Mouse (Mus musculus) adrenal gland, adult 18-20 months (tissue): Measurements from ENCODE around the gene Tmem216. TPM values are rescaled to one million over a fixed set of nuclear protein-coding genes. Genes with fewer than 3 reads are reported as not detected.

Experiments used
- DNase-seq, 2 experiments: peaks; one replicate each; pipeline ENCODE4 v3.0.0; 2021 to 2022; ENCODE audit warnings: low spot score in 2 of 2
- long read RNA-seq, 2 experiments: library from polyadenylated mRNA; stranded (forward); transcript quantifications; one replicate each; pipeline ENCODE4 v2.0.0; 2021
- total RNA-seq, 2 experiments: library from RNA; stranded (reverse); gene quantifications; 1 replicate in 1 of 2; 2 replicates in 1 of 2; pipeline ENCODE4 v1.2.3; 2021

The Tmem216 gene
- 10 to 100 TPM; 15.5 to 17.8 TPM for total RNA-seq
- long read RNA-seq, experiment 1, partial matches to known transcripts = 2 of 14 reads
- long read RNA-seq, experiment 1, other reads (novel, unspliced or antisense) = 4 of 14 reads
- long read RNA-seq, experiment 2, transcript Tmem216-202 (5 exons, 999 nt) = major isoform, 9 of 23 reads
- long read RNA-seq, experiment 2, partial matches to known transcripts = 3 of 23 reads
- long read RNA-seq, experiment 2, other reads (novel, unspliced or antisense) = 5 of 23 reads

DNA sequence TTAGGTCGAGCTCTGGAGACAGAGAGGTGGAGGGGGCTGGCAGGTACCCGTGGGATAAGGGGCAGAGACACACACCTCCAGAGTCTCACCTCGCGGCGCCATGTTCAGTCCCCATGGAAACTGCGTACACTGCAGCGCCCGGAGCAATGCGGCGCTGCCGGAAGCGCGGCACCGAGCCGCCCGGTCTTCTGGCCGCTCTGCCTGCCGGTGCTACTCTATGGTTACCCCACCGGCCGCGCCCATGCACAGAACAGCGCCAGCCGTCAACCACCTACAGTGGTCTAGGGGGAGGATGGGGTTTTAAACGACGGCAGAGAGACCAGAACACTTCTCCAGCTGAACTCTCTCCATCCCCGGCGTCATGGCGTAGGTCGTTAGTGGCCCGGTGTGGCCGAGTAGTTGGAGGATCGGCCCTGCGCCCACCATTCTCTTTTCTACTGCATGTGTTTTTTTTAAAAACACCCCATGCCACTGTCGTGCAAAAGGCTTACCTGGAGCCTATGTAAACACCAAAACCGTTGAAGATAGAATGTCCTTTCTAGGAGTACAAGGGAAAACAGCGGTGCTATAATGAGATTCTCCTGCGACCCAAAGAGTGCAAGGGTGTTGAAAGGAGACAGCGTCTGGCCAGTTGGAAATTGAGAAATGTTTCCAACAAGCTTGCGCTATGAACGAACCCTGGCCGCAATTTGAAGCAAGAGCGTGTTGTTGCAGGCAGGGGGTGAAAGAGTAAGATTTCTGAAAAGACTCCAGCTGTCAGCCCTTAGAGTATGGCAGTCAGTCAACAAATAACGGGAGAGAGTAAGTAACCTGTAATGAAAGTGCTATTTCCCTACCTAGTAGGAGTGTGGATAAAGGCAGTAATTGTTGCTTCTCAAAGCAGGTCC, at the start of gene Tmem216:
Gene Tmem216, minus strand, starts transcription at position 615 of the 887 bp plus-strand sequence.
- DNase-seq = peak; percentile 78 to 82

DNA sequence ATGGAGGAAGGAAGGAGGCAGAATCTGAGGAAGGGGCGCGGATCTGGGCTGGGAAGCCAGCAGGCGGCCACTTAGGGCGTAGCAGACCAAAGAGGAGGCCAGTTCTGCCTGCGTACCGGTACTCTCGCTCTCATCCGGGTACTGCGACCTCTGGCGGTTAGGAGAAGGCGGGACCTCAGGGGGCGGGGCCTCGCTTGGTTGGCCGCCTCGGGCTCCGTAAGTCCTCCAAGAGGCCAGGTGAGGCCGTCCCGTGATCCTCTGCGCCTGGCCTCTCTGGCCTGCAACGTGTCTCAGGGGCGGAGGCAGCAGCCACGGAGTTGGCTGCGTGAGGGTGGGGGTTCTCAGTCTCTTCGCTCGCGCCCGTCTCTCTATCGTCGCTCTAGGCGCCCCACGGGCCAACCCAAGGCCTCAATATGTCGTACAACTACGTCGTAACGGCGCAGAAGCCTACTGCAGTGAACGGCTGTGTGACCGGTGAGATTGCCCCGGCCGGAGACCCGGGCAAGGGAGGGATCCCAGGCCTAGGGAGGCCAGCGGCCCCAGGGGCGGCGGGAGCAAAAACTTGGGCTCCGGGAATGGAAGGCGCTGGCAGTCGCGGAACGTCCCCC, 49.4 kb upstream of the Tmem216 start, which contains the start of the genes Ddb1 and Tkfc:
Gene Ddb1, plus strand, starts transcription at position 35 of the 608 bp plus-strand sequence.
Gene Tkfc, minus strand, starts transcription at position 362 of the 608 bp plus-strand sequence.
- peak; percentile 96 to 99 for DNase-seq

DNA sequence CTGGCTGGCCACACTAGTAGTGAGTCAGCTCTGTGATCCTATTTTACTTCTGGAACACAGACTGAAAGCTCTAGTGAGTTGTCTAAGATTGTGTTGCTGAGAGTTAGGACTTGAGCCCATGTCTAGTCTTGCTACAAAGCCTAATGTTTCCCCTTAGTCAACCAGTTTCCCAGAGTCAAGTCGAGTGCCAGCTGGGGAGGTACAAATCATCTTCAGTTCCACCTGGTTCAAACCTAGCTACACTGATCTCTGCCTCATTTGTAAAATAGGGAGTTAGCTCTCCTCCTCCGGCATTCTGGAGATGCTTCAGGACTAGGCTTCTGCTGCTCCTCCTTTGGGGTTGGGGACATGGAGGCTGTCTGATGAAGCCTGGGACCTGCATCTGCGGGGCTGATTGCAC, 48.5 kb upstream of the Tmem216 start:
- DNase-seq = no peak

DNA sequence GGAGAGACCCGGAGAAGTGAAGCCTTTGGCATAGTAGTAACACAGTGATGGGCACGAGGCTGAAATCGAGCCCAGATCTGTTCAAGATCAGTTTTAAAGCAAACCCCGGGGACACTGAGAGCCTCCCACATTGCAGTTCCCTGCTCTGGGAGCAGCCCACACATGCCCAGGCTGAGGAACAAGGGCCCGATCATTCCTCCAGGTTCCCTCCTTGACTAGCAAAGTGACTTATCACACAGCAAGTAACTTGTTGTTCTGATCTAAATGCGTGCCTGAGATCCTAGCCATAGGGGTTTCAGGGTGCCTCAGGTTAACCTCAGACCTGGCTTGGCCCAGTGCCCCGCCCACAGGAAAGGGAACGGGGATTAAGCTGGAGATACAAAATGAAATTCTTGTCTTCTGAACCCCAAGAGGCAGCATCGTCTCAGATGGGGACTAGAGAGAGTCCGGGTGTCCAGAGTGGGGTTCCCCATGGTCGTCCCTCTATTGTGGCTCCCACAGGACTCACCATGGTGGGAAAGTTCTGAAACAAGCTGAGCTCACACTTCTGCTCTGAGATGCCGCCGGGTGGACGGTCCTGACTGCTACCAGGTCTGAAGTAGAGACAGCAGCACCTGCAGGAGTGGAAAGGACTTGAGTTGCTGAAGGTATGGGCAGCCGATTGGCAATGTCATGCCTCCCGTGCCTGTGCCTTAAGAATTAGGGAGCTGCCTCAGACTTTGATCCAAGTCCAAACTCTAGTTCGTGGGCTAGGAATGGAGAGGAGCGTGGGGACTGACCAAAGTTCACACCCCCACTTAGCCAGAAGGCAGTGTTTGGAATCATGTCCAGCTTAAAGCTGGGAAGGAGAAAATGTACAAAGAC, 47.9 kb upstream of the Tmem216 start:
- no peak for DNase-seq

DNA sequence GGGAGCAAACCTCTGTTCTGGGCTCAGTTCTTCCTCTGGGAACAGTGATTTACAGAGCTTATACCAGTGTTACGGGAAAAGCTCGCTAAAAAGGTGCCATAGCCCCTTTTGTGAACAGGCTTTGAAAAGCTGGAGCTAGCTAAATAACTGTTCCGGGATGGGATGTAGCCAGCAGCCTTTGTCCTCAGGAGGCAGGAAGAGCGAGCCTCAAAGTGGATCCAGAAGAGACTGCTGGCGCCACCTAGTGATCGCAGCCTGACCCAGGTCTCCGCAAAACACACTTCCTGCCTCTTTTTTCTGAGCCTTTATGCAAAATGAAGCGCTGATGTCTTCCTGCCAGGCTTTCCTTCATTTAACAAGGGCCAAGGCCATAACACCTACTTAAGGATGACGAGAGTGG, 46.7 kb upstream of the Tmem216 start:
- peak; percentile 81 to 89 for DNase-seq

DNA sequence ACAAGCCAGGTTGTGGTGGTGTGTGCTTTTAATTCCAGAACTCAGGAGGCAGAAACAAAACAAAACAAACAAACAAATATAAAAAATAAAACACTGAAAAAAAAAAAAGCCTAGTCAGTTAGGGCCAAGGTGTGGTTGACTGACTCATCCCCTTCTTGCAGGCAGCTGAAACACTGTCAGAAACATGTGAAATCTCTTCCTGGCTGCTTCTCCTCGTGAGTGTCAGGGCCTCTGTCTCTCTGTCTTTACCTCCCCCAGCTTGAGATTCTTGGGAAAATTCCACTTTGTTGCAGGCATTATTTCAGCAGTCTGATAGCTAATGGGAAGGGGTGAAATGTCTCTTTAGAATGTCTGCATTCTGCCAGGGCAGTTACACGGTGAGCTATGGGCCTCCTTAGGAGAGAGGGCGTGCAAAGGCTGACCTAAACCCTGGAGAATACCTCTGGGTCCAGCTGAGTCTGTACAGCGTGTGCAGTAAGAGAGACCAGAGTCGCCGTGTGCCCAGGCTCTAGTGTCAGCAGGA, 46.3 kb upstream of the Tmem216 start:
- DNase-seq = no peak

DNA sequence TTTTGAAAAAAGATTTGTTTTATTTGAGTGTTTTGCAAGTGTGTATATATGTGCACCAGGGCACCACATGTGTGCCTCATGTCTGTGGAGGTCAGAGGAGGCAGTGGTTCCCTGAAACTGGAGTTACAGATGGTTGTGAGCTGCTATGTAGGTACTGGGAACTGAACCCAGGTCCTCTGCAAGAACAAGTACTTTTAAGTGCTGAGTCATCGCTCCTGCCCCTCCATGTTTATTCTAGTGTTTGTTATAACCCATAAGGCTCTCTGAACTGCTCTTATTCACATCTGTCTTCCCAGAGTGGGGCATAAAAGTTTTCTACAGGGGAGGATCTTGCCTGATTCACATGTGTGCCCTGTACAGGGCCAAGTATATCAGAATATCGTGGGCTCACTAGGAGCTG, 43.6 kb upstream of the Tmem216 start:
- no peak for DNase-seq

DNA sequence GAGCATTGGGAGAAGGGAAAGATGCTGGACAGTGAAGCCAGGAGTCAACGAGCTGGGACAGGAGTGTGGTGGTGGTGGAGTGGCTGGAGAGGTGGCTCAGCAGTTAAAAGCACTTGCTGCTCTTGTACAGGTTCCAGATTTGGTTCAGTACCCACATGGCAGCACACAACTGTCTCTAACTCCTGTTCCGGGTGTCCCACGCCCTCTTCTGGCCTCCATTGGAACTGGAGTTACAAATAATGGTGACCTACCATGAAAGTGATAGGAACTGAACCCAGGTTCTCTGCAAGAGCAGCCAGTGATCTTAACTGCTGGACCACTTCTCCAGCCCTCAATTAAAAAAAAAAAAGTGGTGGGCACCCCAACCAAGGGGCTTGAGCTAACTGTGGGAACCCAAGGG, 42.1 kb upstream of the Tmem216 start:
- DNase-seq = no peak

DNA sequence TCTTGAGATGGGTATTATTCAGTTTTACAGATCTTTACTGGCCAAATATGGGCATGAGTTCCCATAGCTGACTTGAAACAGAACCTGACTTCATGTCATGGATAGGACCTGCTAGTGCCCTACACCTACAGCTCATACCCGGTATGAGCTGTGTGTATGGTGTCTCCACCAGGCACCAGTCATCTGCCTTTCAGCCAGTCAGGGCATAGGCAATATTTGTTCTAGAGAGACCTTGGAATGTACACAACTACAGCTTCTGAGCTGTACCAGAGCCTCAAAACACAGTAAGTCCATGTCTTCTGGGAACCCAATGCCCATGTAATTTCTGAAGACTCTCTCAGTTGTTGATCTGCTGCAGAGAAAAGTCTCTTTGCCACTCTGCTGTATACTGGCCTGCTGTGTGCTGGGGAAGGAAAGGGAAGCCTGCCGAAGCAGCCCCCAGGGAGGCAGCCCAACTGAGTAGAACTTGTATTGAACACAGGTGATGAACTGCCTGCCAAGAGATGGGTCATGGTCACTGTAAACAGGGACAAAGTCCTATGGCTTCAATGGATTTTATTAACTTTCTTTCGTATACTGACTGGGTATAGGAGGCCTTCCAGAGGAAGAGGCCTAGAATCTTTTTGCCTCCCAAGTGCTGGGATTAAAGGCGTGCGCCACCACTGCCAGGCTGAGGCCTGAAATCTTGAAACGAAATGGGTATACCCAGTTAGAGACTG, 35.8 kb upstream of the Tmem216 start:
- no peak for DNase-seq

DNA sequence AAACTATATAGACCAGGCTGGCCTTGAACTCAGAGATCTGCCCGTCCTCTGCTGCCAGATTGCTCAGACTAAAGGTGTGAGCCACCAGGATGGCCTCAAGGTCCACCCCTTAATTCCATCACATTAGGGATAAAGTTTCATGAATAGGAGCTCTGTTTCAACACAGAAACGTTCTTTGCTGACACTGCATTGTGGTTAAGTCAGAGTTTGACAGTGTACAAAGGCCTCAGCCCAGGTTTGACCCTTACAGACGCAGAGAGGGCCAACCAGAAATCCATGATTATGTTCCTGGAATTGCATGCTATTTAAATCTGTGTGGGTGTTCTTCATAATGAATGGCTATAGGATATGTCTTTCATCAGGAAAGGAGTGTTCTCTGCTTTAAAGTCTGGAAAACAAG, 34.3 kb upstream of the Tmem216 start:
- no peak for DNase-seq

DNA sequence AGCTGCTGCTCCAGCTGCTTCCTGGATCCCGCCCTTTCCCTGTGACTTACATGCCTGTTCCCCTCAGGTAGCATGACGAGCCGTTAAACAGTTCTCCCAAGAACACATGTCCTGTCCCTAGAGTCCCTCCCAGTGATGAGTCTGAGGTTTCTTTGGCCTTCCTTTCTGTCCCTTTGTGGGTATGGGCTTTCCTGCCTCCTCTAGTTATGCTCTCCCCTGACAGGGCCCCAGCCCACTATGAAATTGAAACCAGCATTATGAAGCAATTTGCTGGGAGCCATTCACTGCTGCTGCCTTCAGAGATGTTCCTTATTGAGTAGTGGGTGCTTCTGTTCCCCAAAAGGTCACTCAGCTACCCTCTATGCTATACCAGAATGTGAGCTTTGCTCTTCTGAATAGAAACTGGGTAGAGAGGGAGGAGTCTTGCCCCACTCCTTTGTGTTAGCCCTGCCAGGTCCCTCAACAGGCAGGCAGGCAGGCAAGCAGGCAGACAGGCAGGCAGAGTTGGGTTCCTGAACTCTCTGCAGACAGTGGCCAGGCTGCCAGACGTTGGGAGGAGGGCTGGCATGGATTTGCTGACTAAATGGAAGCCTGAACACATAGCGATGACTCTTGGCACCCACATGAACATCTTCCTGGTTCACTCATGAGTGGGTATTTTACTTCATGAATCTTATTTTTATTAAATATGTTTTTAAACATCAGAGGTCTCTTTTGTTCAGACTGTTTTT, 33.3 kb upstream of the Tmem216 start:
- no peak for DNase-seq

DNA sequence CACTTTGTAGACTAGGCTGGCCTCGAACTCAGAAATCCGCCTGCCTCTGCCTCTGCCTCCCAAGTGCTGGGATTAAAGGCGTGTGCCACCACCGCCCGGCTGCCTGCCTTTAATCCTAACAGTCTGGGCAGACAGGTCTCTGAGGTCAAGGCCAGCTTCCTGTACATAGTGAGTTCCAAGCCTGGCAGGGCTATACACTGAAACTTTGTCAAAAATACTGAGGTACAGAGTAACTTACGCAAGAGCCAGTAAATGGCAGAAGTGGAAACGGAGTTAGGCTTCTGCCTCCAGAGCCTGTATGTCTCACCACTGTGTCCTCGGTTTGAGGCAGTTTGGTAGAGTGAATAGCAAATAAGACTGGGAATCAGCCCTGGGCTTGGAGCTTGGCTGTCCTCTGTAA, 31.2 kb upstream of the Tmem216 start:
- no peak for DNase-seq

DNA sequence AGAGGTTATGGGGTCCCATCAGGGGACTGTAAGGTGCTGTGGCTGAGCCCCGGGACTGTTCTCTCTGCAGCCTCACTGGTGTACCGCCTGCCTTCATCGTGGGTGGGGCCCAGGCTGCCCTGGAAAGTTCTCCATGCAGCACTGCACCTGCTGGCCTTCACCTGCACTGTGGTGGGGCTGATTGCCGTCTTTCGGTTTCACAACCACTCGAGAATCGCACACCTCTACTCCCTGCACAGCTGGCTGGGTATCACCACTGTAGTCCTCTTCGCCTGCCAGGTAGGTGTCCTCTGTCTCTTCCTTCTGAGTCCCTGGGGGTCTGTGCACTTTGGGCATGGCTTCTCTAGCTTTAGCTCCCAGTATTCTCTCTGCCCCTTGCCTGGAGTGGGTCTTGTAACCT, 29.1 kb upstream of the Tmem216 start:
- DNase-seq = no peak

DNA sequence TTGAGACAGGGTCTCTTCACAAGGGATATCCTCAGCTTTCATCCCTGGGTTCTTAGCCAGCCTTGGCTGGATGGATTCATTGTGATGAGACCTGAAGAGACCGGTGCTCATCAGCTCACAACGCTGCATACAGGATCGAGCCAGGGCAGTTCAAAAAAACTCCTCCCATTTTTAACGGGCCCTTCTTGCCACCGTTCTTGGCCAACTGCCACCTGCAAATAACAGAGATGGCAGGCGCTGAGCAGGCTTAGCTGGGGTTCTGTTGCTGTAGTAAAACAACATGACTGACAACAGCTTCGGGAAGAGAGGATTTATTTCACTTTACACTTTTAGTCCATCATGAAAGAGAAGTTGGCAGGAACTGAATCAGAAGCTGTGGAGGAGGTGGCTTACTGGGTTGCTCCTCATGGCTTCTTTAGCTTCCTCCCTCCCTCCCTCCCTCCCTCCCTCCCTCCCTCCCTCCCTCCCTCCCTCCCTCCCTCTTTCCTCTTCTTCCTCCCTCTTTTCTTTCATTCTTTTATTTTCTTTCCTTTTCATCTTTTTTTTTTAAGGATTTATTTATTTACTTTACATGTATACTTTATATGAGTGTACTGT, 27.6 kb upstream of the Tmem216 start:
- DNase-seq = no peak

DNA sequence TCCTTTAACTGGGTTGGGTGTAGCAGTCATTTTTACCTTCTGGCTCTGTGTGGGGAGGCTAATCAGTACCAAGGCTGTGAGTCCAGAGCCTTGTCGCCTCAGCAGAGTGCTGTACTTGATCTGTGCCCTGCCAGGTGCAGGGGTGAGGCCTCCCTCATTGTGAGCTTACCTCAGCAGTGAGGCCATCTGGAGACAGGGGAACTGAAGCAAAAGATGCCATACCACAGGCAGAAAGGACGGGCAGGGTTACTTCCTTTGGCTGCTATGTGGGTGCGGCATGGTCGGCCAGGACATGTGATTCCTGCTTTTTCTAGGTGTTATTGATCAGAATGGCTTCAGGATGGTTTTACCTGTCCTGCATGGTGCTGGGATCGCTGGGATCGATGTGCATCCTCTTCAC, 25.9 kb upstream of the Tmem216 start:
- DNase-seq = no peak

DNA sequence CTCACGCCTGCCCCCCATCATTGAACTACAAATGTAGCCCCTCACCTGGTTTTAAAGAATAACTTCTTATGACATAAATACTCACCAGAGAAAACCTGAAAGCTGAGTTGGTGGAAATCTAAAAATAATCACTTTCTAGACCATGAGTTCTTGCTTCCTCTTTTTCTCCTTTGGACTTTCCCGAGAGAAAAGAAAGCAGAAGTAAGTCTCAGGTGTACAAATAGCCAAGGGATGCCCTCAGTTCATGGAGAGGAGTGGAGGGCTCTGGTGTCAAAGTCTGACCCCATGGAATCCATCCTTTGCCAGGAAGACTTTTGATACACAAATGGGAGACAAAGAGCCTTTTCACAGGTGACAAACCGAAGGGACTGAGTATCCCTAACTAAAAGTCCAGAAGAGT, 24.7 kb upstream of the Tmem216 start:
- no peak for DNase-seq

DNA sequence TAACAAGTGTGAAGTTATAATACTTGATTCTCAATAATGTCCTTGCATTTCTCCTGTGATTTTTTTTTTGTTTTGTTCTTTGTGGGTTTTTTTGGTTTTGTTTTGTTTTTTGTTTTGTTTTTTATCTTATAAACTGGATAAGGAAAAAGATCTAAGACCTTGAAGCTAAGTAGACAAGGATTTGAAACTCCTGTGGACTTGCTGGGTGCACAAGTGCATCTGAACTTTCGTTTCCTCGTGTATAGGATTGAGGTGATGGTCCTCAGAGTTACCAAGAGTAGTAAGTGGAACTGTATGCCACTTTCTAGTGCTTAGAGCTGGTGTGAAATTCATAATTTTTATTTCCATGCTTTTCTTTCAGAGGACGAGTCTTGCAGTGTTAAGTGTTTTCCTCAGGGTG, 24.1 kb upstream of the Tmem216 start:
- no peak for DNase-seq

DNA sequence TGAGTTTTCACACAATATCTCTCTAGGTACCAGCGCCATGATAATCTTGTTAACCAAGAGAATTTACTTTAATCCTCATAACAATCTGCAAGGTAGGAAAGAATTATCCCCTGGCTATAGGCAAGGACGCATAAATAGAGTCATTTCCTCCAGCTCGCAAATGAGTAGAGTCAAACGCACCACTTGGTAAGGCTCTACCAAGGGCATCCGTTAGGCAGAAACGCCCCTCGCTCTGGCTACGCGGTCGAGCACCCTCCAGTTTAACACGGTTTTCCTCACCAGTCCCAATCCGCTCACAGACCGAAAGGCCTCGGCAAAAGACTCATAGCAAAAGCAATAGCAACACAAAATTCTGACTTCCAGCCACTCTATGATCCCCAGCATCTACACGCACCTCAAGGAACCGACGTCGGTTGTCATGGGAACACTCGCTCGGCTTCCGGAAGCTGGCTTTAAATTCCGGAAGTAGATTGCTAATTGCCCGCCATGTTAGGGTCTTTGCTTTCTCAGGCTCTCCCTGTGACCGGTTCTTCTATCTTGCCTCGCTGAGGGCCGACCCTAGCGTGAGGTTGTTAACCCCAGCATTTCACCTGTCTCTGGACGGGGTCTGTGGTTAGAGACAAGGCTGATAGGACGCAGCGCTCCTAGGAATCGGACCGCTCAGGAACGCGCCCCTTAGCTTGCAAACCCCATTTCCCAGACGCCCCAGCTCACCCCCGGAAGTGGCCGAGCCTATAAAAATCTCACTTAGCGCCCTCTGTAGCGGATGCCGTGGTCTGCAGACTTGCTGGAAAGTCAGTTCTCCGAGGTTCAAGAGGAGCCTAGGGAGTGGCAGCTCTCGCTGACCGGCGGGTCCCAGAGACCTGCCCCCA, 20.9 kb upstream of the Tmem216 start, which contains the start of the genes Cyb561a3 and Tmem138:
Gene Cyb561a3, plus strand, starts transcription at position 483 of the 872 bp plus-strand sequence.
Gene Tmem138, minus strand, starts transcription at position 673 of the 872 bp plus-strand sequence.
- DNase-seq = peak; percentile 85 to 90
